Mouse (Mus musculus) lung, adult 2 months (tissue): ENCODE measurements around the gene Rps3.

Source experiments
- CTCF ChIP-seq: fragments of 200-500 bp; IDR thresholded peaks from 2 replicates; pipeline ENCODE4 v1.5.1; 2011; ENCODE audit warnings: mild to moderate bottlenecking, low read length, control low read depth; ENCODE audit not compliant: insufficient read depth
- POLR2A ChIP-seq: fragments of 200-500 bp; IDR thresholded peaks from 2 replicates; pipeline ENCODE4 v1.6.1; 2011; ENCODE audit warnings: low read depth, mild to moderate bottlenecking, control low read depth, low read length, borderline replicate concordance; ENCODE audit errors: extremely low read depth

DNA sequence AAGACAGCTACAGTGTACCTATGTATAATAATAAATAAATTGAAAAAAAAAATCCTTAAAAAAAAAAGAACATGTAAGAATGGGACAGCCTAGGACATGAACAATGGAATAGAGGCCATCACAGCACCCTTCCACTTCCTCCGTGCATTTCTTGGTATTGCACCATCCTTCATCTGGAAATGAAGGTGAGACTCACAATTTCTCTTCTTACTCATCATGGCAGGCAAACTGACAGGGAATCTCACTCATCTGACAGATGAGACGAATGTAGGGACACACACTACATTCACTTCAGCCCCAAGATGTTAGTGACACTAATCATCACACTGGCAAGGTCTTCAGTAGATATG lies 8.0 kb downstream of the Rps3 start:
- TF ChIP-seq POLR2A (no peak), CTCF (no peak)
